Mouse (Mus musculus) C2C12 (cell line): ENCODE results near the gene Gm13279.
"Not testable (repeated sequence)": the region's sequence is repeated elsewhere in the genome, so short reads cannot be mapped to it uniquely, and the experiment has no call there.

Experiments used
- CEBPB ChIP-seq: IDR thresholded peaks from one replicate; pipeline ENCODE4 v1.6.1; 2011; ENCODE audit warnings: low read depth, mild to moderate bottlenecking, control low read depth, moderate library complexity
- CTCF ChIP-seq: IDR thresholded peaks from one replicate; pipeline ENCODE4 v1.5.1; 2011; ENCODE audit not compliant: control insufficient read depth, insufficient read depth, insufficient read length
- MAX ChIP-seq: IDR thresholded peaks from one replicate; pipeline ENCODE4 v1.6.1; 2011; ENCODE audit warnings: mild to moderate bottlenecking, control low read depth
- MYOD1 ChIP-seq: IDR thresholded peaks from one replicate; pipeline ENCODE4 v1.6.1; 2011; ENCODE audit warnings: low read depth; ENCODE audit not compliant: control insufficient read depth, insufficient read length
- USF1 ChIP-seq: IDR thresholded peaks from one replicate; pipeline ENCODE4 v1.6.1; 2011; ENCODE audit warnings: low read depth, mild to moderate bottlenecking, control low read depth, moderate library complexity

DNA sequence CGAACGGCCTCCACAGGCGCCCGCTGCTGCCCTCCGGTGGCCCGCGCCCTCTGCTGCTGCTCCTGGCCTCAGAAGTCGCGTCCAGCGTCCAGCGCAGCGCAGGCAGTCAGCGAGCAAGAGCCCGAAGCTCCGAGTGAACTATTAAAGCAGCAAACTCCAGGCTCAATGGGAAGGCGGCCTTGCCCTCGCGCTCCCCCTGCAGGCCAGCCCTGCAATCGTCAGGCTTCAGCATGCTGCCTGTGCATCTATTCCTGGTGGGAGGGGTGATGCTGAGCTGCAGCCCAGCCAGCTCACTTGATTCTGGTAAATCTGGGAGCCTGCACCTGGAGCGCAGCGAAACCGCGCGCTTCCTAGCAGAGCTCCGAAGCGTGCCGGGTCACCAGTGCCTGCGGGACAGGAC, 8.8 kb upstream of the Gm13279 start, which contains the start of gene Gm13277:
- TF ChIP-seq CTCF, MYOD1, USF1, MAX, CEBPB: not testable (repeated sequence)
